Mouse (Mus musculus) megakaryocyte, embryonic 14.5 days (primary cell): ENCODE results near the gene Pwwp2b.

ENCODE experiments used
- FLI1 ChIP-seq: IDR thresholded peaks from 2 replicates; pipeline ENCODE4 v1.6.1; 2012; ENCODE audit warnings: low read length, inconsistent platforms, mixed read lengths
- GATA1 ChIP-seq: IDR thresholded peaks from 3 replicates; pipeline ENCODE4 v1.6.1; 2012; ENCODE audit warnings: mixed read lengths, low read length, inconsistent platforms, borderline replicate concordance

GRCm38 (mm10) chr7:139279571-139279970 is 31.3 kb downstream of the Pwwp2b start:
- no peak for TF ChIP-seq GATA1
- TF ChIP-seq FLI1, result no peak
